Mouse (Mus musculus) splenic B cell, adult 2 months (primary cell): ENCODE data around the gene Cdkn2b.

Source experiments
- DNase-seq: peaks from one replicate; pipeline ENCODE4 v3.0.0-alpha.2; 2011; ENCODE audit warnings: low read depth, low spot score
- H3K27me3 ChIP-seq: 2 replicates; pipeline ENCODE4 v1.6.1; 2012; ENCODE audit warnings: mild to moderate bottlenecking, low read length, moderate library complexity, mixed read lengths; ENCODE audit not compliant: control insufficient read depth, poor library complexity, insufficient read depth, severe bottlenecking
- H3K36me3 ChIP-seq: 2 replicates; pipeline ENCODE4 v1.6.1; 2012; ENCODE audit warnings: mild to moderate bottlenecking, low read length, moderate library complexity, mixed read lengths; ENCODE audit not compliant: control insufficient read depth, poor library complexity, insufficient read depth, severe bottlenecking

Cdkn2b gene

DNA sequence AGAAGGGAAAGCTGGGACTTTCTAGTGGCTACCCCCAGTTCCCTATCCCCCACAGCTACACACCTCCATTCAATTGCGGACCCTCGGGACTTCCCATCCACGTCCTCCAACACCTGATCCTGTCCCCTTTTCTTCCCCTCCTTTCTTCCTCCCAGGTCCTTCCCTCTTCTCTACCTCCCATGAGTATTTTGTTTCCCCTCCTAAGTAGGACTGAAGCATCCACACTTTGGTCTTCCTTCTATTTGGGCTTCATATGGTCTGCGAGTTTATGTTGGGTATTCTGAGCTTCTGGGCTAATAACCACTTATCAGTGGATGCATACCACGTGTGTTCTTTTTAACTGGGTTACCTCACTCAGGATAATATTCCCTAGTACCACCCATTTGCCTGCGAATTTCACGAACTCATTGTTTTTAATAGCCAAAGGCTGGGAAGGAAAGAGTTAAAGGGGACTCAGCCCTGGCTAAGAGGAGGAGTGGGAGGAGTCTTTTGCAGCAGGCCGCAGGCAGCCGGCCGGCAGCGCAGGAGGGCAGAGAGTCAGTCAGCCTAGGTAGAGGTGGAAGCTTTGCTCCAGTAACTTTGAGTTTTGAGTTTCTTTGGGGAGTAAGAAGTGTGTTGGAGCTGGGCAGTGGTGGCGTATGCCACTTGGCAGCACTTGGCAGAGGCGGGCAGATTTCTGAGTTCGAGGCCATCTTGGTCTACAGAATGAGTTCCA is 7.4 kb downstream of the Cdkn2b start:
- no peak for DNase-seq
- peaks cover 1% of the 10 kb centered on the region for H3K27me3 ChIP-seq
- no peaks in the 10 kb centered on the region for H3K36me3 ChIP-seq

DNA sequence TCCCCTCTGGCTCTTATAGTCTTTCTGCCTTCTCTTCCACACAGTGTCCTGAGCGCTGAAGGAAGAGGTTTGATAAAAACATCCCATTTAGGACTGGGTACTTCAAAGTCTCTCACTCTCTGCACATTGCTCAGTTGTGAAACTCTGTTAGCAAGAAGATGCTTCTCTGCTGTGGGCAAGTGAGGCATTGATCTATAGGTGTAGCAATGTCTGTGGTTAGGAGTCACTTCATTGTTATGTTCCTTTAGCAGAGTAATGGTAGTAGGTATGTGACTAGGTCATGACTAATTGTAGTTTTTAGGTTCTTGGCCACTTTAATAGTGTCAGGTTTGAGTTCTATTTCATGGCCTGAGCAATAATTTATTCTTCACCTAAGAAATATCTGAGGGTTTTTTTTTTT is 8.7 kb downstream of the Cdkn2b start:
- H3K36me3 ChIP-seq = no peaks in the 10 kb centered on the region
- H3K27me3 ChIP-seq = peaks cover 1% of the 10 kb centered on the region
- DNase-seq = no peak

DNA sequence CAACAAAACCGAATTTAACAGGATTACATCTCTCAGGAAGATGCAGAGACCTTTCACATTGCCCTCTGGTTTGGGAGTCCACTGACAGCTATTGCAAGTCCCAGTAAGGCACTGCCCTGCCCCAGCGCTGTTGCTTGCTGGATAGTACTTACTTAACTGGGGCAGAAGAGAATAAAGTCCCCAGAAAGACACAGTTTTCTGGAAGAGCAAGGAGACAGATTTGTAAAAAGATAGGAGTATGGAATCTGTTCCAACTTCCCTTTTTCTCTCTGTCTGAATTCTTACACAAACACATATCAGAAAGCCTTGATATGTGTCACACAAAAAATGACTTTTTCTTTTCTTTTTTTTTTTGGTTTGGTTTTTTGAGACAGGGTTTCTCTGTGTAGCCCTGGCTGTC is 11.1 kb downstream of the Cdkn2b start:
- no peak for DNase-seq
- Histone ChIP-seq H3K27me3 (peaks cover 2% of the 10 kb centered on the region; the same call in 1 of the 2 replicates), H3K36me3 (no peaks in the 10 kb centered on the region)

DNA sequence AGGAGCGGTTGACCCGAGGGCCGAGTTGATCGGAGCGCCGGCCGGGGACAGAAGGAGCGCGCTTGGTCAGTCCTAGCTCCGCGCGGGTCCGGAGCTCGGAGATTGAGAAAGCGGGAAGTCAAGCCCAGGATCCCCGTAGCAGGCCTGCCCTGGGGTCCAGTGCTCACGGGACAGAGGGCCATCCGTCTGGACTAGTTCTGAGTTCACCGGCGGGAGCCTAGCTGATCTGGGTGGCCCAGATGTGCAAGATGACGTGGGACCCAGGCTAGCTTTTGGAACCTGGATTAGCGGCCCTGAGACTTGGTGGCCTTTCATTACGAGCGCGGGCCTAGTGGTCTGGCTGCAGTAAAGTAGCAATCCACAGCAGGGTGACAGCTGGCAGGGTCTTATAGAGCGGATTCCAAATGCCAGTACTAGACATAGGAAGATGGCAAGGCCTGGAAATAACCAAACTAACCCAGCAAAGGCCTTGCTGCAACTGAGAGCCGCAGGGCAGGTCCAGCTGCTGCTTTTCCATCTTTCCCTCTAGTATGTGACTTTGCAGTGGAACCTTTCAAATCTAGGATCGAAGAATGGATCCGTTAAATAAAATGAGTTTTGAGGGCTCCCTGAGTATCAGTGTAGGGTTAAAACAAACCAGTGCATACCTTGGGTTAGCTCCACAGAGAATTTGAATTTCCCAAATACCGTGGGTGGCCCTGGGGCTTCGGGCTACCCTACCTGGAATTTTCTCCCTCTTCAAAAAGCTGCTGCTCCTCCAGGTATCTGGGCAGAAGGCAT is 15.2 kb downstream of the Cdkn2b start:
- no peak for DNase-seq
- no peaks in the 10 kb centered on the region for H3K36me3 ChIP-seq
- H3K27me3 ChIP-seq = peaks cover 2% of the 10 kb centered on the region

DNA sequence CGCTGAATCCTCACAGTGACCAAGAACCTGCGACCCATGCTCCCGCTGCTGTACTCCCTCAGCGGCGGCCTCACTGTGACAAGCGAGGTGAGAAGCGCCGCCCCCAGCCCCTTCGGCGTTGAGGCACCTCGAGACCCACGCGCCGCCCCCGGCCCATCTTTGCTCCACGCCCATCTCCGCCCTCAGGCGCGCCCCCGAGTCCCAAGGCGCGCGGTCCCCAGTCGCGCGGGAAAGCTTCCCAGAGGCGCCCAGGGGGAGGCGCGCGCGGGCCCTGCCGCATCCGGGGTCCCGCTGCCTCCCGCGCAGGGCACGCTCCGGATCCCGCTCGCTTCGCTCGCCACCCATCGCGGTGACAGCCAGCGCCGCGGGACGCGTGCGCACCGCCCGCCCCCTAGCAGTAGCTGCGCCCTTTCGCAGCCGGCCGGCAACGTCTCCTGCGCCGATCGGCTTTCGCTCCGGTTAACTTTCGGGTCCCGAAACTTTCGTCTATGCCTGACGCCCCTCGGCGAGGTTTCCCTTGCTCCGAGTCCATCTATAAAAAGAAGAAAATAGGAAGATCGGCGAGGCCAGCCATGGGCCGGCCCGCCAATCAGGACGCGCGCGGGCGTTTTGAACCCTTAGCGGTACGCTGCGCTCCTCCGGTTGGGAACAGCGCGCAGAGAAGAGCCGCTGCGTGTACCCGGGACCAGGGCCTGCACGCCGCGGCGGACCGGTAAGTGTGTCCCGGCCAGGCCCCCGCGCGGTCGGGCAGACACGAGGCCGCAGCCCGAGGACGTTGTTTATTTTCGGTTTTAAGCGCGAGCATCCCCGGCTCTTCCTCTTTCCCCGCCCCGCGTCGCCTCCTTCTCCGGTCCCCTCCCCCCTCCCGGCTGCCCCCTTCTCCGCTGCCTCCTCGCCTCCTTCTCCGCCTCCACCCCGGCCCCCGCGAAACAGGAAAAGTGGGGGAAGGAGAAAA is 16.1 kb downstream of the Cdkn2b start, which contains the start of gene Cdkn2a:
Gene Cdkn2a (minus strand): TSS at position 168 of the 955 bp plus-strand sequence.
- H3K36me3 ChIP-seq = no peaks in the 10 kb centered on the region
- DNase-seq = peak; percentile 59
- H3K27me3 ChIP-seq = peaks cover 2% of the 10 kb centered on the region

DNA sequence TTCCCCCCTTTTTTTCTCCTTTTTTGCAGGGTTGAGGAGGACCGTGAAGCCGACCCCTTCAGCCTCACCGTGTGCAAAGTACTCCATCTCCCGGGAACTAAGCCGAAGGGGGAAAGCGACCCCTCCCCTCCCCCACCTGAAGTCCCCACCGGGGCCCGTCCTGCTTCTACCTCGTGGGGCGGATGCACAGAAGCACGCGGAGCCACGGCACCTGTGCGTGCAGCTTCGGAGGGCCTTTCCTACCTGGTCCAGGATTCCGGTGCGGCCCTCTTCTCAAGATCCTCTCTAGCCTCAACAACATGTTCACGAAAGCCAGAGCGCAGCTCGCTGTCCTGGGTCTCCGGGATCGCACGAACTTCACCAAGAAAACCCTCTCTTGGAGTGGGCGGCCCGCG is 16.8 kb downstream of the Cdkn2b start:
- DNase-seq = no peak
- peaks cover 2% of the 10 kb centered on the region; the same call in 1 of the 2 replicates for H3K27me3 ChIP-seq
- no peaks in the 10 kb centered on the region for H3K36me3 ChIP-seq

DNA sequence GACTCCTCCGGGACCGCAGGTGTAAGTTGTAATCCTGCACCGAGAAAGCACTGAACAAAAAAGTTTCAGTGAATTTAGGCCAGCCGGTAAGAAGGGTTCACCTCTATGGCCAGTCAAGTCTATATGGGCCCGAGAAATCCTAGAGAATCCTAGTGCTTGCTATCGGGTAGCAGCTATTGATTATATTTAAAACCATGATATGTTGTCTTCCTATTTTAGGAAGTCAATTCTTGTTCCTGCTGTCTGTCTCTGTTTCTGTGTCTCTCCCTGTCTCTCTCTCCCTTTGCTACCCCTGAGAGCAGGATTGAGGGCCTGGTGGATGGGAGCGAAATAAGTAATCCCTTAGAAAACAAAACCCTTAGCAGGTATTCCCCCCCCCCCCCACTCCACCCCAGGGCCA is 17.3 kb downstream of the Cdkn2b start:
- Histone ChIP-seq H3K27me3 (peaks cover 2% of the 10 kb centered on the region; the same call in 1 of the 2 replicates), H3K36me3 (no peaks in the 10 kb centered on the region)
- DNase-seq = no peak

DNA sequence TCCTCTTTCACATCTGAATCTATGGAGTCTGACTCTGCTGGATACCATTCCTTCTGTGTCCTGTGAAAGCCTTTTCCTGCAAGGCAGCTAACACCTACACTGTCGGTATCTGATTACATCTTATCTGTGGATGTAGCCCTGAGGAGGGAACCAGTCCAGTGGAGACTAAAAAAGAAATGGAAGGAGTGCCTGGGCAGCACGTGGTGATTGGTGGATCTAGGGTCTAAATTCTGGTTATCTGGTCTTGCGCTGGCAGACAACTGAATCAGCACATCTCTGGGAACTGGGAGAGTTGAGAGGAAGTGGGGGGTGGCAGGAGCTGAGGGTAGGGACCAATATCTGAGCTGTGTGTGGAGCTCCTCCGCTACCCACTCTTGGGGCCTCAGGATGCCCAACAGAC is 21.8 kb downstream of the Cdkn2b start:
- no peak for DNase-seq
- Histone ChIP-seq H3K36me3 (no peaks in the 10 kb centered on the region), H3K27me3 (no peaks in the 10 kb centered on the region; the same call in 1 of the 2 replicates)

DNA sequence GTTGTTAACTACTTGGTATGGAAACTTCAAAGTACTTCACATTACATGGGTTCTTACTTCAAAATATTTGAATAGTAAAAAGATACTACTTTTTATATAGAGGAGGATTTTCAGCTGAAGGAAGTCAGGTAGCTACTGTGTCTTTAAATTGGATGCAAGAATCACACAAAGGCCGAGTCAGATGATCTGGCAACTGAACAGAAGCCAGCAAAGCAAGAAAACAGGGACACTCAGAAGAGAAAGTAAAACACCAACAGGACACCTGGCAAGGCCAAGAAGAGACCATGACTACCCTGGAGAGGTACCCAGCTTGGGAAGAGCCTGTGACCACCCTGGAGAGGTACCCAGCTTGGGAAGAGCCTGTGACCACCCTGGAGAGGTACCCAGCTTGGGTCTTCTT is 24.3 kb downstream of the Cdkn2b start:
- Histone ChIP-seq H3K27me3 (no peaks in the 10 kb centered on the region; the same call in 1 of the 2 replicates), H3K36me3 (no peaks in the 10 kb centered on the region)
- DNase-seq = no peak

DNA sequence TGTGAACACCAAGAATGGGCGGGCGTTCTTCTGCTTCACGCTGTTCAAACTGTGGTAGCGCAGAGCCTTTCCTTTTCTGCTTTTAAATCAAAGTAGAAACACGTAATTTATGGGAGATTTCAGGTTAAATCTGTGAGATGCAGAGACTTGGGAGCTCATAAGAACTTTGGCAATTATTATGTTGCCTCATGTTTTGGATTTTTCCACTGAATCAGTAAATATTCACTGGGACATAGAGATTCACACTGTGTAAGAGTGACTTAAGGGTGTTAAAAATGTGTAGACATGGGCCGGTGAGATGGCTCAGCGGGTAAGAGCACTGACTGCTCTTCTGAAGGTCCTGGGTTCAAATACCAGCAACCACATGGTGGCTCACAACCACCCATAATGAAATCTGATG is 25.2 kb downstream of the Cdkn2b start:
- Histone ChIP-seq H3K27me3 (peaks cover 2% of the 10 kb centered on the region; the same call in 1 of the 2 replicates), H3K36me3 (no peaks in the 10 kb centered on the region)
- DNase-seq = no peak

DNA sequence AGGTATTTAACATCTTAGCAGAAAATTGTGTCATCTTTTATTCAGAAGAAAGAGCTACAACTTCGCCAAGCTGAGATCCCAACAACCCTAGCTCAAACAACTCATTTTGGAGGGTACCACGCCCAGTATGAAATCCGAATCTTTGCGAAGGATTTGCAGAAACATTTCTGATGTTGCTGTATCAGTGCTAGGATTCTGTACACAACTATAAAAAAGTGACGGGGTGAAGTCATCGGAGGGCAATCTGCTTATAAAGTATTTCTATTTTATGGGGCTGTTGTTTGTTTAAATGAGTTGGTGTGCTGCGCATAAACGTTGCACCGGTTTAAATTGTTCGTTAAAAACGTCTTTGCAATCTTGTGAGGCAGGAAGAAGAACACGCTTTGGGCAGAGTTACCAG is 28.2 kb downstream of the Cdkn2b start:
- no peaks in the 10 kb centered on the region for H3K36me3 ChIP-seq
- H3K27me3 ChIP-seq = peaks cover 2% of the 10 kb centered on the region; the same call in 1 of the 2 replicates
- DNase-seq = no peak

DNA sequence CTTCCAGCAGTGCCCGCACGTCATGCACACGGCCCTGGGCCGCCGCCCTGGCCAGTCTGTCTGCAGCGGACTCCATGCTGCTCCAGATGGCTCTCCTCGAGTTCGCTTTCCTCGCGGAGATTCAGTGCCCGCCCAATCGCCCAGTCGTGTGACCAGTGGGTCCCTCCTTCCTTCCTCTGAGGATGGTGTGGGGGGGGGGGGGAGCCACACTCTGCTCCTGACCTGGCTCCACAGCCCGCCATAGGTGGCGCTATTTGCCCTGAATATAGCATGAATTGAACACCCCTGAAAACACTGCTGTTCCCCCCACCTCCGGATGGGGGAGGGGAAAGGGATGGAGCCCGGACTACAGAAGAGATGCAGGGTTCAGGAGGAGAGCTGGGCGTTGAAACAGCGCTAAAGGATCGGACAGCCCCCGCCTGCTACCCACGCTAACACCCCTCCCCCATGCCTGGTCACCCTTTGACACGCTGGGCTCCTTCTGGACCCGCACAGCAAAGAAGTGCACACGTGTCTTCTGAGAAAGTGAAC is 28.7 kb downstream of the Cdkn2b start:
- H3K27me3 ChIP-seq = peaks cover 2% of the 10 kb centered on the region; the same call in 1 of the 2 replicates
- H3K36me3 ChIP-seq = no peaks in the 10 kb centered on the region
- peak; percentile 51 for DNase-seq

DNA sequence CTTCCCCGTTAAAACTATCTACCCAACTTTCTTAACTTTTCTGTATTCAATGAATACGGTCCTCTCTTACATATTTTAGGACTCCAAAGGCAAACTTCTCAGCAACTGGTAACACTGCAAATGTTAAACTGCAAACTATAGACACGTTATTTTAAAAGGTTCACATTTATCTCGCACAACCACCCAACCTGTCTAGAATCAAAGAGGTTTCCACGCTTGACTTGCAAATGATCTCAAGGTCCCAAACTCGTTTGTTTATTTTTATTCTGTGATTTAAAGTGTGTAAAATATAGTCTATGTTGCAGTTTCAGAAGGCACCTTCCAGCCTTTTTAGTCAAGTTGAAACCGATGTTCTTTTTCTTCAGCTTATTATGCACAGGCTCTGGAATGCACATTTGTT is 29.6 kb downstream of the Cdkn2b start:
- no peak for DNase-seq
- H3K36me3 ChIP-seq = no peaks in the 10 kb centered on the region
- peaks cover 2% of the 10 kb centered on the region; the same call in 1 of the 2 replicates for H3K27me3 ChIP-seq

DNA sequence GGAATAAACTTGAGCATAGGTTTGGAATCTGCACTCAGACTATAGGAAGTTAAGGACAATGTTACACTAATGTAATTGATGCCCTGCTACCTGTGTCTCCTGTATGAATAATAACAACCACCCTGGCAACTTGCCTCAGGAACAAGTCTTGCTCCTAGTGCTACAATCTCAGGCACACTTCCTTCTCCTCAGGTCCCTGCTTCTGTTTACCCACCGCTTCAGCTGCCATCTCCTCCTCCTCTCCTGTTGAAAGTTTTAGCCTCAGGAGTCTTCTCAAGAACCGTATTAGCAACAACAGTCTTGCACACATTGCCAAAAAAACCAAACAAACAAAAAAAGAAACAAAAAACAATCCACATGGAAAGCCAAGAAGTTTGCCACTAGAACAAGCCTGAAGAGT is 31.2 kb downstream of the Cdkn2b start:
- Histone ChIP-seq H3K36me3 (no peaks in the 10 kb centered on the region), H3K27me3 (peaks cover 2% of the 10 kb centered on the region; the same call in 1 of the 2 replicates)
- DNase-seq = no peak
